In genomic region chr2:57102091-57102855, GRCm38 (mm10) we compare ENCODE assay signal across 7 mouse cellular contexts. TPM values are rescaled to one million over a fixed set of nuclear protein-coding genes. Genes with fewer than 3 reads are reported as not detected.
DNase-seq lines count a peak whose midpoint lies in the region; ATAC-seq lines count a peak whose summit lies in the region.

No protein-coding gene starts in this region.

- H3K4me1 ChIP-seq in forebrain, embryonic 12.5 days: peaks cover 28% of the 10 kb centered on the region
- H3K4me1 ChIP-seq in hindbrain, embryonic 15.5 days (replicated peaks): peaks cover 19% of the 10 kb centered on the region

- ATAC-seq in forebrain, embryonic 12.5 days (ENCODE audit: low FRiP score): peak; percentile 66
- peak; percentile 70 for ATAC-seq in hindbrain, embryonic 15.5 days (ENCODE audit: low FRiP score, low read depth)

- no peaks in the 10 kb centered on the region for H3K9me3 ChIP-seq in forebrain, embryonic 12.5 days
- no peaks in the 10 kb centered on the region for H3K9me3 ChIP-seq in hindbrain, embryonic 15.5 days

- WGBS in forebrain, embryonic 12.5 days: under 1% methylated on average over 51 of the region's 51 CpGs
- WGBS in hindbrain, embryonic 15.5 days: under 1% methylated on average over 51 of the region's 51 CpGs

- H3K4me3 ChIP-seq in forebrain, embryonic 12.5 days (replicated peaks): peak overlapping the region; percentile 41
- H3K4me3 ChIP-seq in hindbrain, embryonic 15.5 days: peak overlapping the region; percentile 34

- H3K27me3 ChIP-seq in forebrain, embryonic 12.5 days: peaks cover 67% of the 10 kb centered on the region
- H3K27me3 ChIP-seq in hindbrain, embryonic 15.5 days: peaks cover 79% of the 10 kb centered on the region

- no peaks in the 10 kb centered on the region for H3K36me3 ChIP-seq in forebrain, embryonic 12.5 days (replicated peaks)
- H3K36me3 ChIP-seq in hindbrain, embryonic 15.5 days: no peaks in the 10 kb centered on the region

- peak; percentile 38 for DNase-seq in urinary bladder, postnatal 25 days (ENCODE audit: low spot score)
- no peak for DNase-seq in urinary bladder, postnatal 4 days (ENCODE audit: low spot score in 2 of 2)
- peak; percentile 11 to 31 for DNase-seq in lung, postnatal 4 days
- no peak for DNase-seq in right cerebral cortex, adult 2 months (ENCODE audit: low spot score in 2 of 2)
- no peak for DNase-seq in yolk sac, embryonic 10.5 days (ENCODE audit: low spot score)

- H3K4me2 ChIP-seq in forebrain, embryonic 12.5 days: peak overlapping the region; percentile 73
- H3K4me2 ChIP-seq in hindbrain, embryonic 15.5 days: peak overlapping the region; percentile 60

- H3K27ac ChIP-seq in forebrain, embryonic 12.5 days: no peak overlapping the region
- no peak overlapping the region for H3K27ac ChIP-seq in hindbrain, embryonic 15.5 days (replicated peaks)

- H3K9ac ChIP-seq in forebrain, embryonic 12.5 days: peak overlapping the region; percentile 42; the same call in 1 of the 2 replicates
- H3K9ac ChIP-seq in hindbrain, embryonic 15.5 days: no peak overlapping the region

RNA-seq across cellular contexts. Expression of gene Nr4a2, which starts 21.5 kb away (rescaled TPM):
- polyA plus RNA-seq in forebrain, embryonic 12.5 days (2016; fragmentation: Nextera tagmentation; extraction: Ambion mirVana): 18.1 and 18.7 TPM in 2 replicates
- 16.6 and 24.7 TPM in 2 replicates for polyA plus RNA-seq in hindbrain, embryonic 15.5 days (2015; fragmentation: Nextera tagmentation; extraction: Ambion mirVana)

Comparison
In these comparisons a context has a peak if more than half of its experiments do, and no peak if none do; other contexts are left out.
1. DNase-seq: peak in urinary bladder, postnatal 25 days (single experiment) and lung, postnatal 4 days (2 of 2); none in urinary bladder, postnatal 4 days (0 of 2), right cerebral cortex, adult 2 months (0 of 2) and yolk sac, embryonic 10.5 days (single experiment).